Mouse (Mus musculus) bone marrow, adult 2 months (tissue): ENCODE measurements around the gene Aldh3a1.
"Not testable (repeated sequence)": the region's sequence is repeated elsewhere in the genome, so short reads cannot be mapped to it uniquely, and the experiment has no call there.

ENCODE experiments used
- CTCF ChIP-seq: fragments of 200-500 bp; IDR thresholded peaks from 2 replicates; pipeline ENCODE4 v1.5.1; 2011; ENCODE audit warnings: low read length, control low read depth; ENCODE audit not compliant: control insufficient read depth, insufficient read depth
- POLR2A ChIP-seq: fragments of 200-500 bp; IDR thresholded peaks from 2 replicates; pipeline ENCODE4 v1.6.1; 2011; ENCODE audit warnings: low read depth, mild to moderate bottlenecking, control low read depth, low read length, borderline replicate concordance; ENCODE audit not compliant: control insufficient read depth

DNA sequence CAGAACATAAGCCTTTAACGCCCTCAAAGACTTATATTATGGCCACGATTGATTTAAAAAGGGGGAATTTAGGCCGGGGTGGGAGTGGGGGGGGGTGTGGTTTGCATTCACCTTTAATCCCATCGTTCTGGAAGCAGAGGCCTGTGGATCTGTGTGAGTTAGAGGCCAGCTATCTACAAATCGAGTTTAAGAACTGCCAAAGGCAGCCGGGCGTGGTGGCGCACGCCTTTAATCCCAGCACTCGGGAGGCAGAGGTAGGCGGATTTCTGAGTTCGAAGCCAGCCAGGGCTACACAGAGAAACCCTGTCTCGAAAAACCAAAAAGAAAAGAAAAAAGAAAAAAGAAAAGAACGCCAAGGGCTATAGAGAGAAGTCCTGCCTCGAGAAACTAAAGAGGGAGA lies 33.9 kb upstream of the Aldh3a1 start:
- not testable (repeated sequence) for TF ChIP-seq POLR2A, CTCF
